Mouse (Mus musculus) intestine, embryonic 15.5 days (tissue): ENCODE measurements around the gene Ubxn6. TPM values are rescaled to one million over a fixed set of nuclear protein-coding genes. Genes with fewer than 3 reads are reported as not detected.

ENCODE experiments used
- ATAC-seq: fragments of 200-750 bp; cut with Nextera tagmentation; 2 replicates; pipeline ENCODE4 v1.8.0; 2017; ENCODE audit warnings: moderate TSS enrichment, moderate library complexity
- H3K27ac ChIP-seq: fragments of 300-500 bp; sonication (generic); 2 replicates; pipeline ENCODE4 v1.5.1; 2015; ENCODE audit warnings: mild to moderate bottlenecking, inconsistent platforms
- H3K27me3 ChIP-seq: fragments of 300-500 bp; sonication (generic); replicated peaks from 2 replicates; pipeline ENCODE4 v1.6.1; 2015; ENCODE audit warnings: inconsistent platforms
- H3K36me3 ChIP-seq: fragments of 300-500 bp; sonication (generic); 2 replicates; pipeline ENCODE4 v1.6.1; 2015; ENCODE audit warnings: inconsistent platforms
- H3K4me1 ChIP-seq: fragments of 300-500 bp; sonication (generic); replicated peaks from 2 replicates; pipeline ENCODE4 v1.6.1; 2015; ENCODE audit warnings: inconsistent platforms
- H3K4me2 ChIP-seq: fragments of 300-500 bp; sonication (generic); replicated peaks from 2 replicates; pipeline ENCODE4 v1.6.1; 2015; ENCODE audit warnings: mild to moderate bottlenecking, inconsistent platforms
- H3K4me3 ChIP-seq: fragments of 300-500 bp; sonication (generic); replicated peaks from 2 replicates; pipeline ENCODE4 v1.5.1; 2015; ENCODE audit warnings: inconsistent platforms
- H3K9ac ChIP-seq: fragments of 300-500 bp; sonication (generic); 2 replicates; pipeline ENCODE4 v1.6.1; 2015; ENCODE audit warnings: inconsistent platforms
- H3K9me3 ChIP-seq: fragments of 300-500 bp; sonication (generic); 2 replicates; pipeline ENCODE4 v1.6.1; 2016; ENCODE audit warnings: inconsistent platforms
- WGBS: fragments of 180-500 bp; shearing (Covaris S2); methylation state at CpG from one replicate; pipeline ENCODE4 v1.1.7; 2015; 5-methylcytosine and 5-hydroxymethylcytosine counted together
- polyA plus RNA-seq: library from polyadenylated mRNA; unstranded; fragments of >200 nt; fragmentation: Nextera tagmentation; extraction: Ambion mirVana; gene quantifications from 2 replicates; pipeline ENCODE4 v1.2.1, GENCODE M21; 2015

Gene Ubxn6
- polyA plus RNA-seq, 1 experiment from 2014 or later, result 35.1 TPM

- ATAC-seq, result no peak
- WGBS, result 69% methylated on average over 1 of the region's 1 CpGs
- Histone ChIP-seq H3K4me2 (no peak overlapping the region), H3K4me1 (peaks cover 20% of the 10 kb centered on the region), H3K9me3 (no peaks in the 10 kb centered on the region), H3K4me3 (no peak overlapping the region), H3K27ac (no peak overlapping the region), H3K36me3 (peaks cover 5% of the 10 kb centered on the region; the same call in 1 of the 2 replicates), H3K9ac (no peak overlapping the region), H3K27me3 (no peaks in the 10 kb centered on the region)
These were observed 47.9 kb downstream of the Ubxn6 start for GRCm38 (mm10) chr17:56026881-56027280.

- 77% methylated on average over 1 of the region's 1 CpGs for whole genome bisulfite sequencing
- no peaks in the 10 kb centered on the region for H3K27me3 ChIP-seq
These were observed 48.5 kb downstream of the Ubxn6 start for GRCm38 (mm10) chr17:56026303-56026702.

GRCm38 (mm10) chr17:56024931-56025330, 49.9 kb downstream of the Ubxn6 start:
- no peak overlapping the region for H3K9ac ChIP-seq
- peaks cover 19% of the 10 kb centered on the region for H3K4me1 ChIP-seq
- no peak overlapping the region for H3K4me2 ChIP-seq
- H3K36me3 ChIP-seq, result peaks cover 7% of the 10 kb centered on the region; the same call in 1 of the 2 replicates
- H3K27me3 ChIP-seq, result no peaks in the 10 kb centered on the region
- WGBS, result 74% methylated on average over 5 of the region's 5 CpGs
- no peak overlapping the region for H3K4me3 ChIP-seq
- no peaks in the 10 kb centered on the region for H3K9me3 ChIP-seq
- no peak for ATAC-seq
- H3K27ac ChIP-seq, result no peak overlapping the region

More at GRCm38 (mm10) chr17:56026303-56026702, 48.5 kb downstream of the Ubxn6 start:
- H3K4me2 ChIP-seq, result no peak overlapping the region
- ATAC-seq, result no peak
- no peaks in the 10 kb centered on the region for H3K9me3 ChIP-seq
- peaks cover 5% of the 10 kb centered on the region; the same call in 1 of the 2 replicates for H3K36me3 ChIP-seq
- H3K27ac ChIP-seq, result no peak overlapping the region
- H3K4me3 ChIP-seq, result no peak overlapping the region
- no peak overlapping the region for H3K9ac ChIP-seq
- peaks cover 19% of the 10 kb centered on the region for H3K4me1 ChIP-seq

DNA sequence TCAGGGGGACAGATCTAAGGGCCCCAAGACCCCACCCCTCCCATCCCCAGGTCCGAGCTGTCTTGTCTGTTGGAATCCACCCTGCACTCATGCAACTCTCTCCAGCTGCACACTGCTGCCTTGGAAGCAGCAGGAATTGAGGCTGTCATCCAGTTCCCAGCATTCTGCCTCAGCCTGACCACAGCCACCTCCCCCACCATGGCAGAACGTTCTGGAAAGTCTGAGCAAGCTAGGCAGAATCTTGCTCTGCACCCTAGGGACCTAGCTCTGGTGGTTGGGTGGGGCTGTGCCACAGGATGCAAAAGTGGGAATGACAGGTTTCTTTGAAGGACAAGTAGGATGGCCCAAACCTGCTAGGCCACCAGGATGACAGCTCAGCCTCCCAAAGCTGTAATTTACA, 50.4 kb downstream of the Ubxn6 start:
- no peak for ATAC-seq

DNA sequence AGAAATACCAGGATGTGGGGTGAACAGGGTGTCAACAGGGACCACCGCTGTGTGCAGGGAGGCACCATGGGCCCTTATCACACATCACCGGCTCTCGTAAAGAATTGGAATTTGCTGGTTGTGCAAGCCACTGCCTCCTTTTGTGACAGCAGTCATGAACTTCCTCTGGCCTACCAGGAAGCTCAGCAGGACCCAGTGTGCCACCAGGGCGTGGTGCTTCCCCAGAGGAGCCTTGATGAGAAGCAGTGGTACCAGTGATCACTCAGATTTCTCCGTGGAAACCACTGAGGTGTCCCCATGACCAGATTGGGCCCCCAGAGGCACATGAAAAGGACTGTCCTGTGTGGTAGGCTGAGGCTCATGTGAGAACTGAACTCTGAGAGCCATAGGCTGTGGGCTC, 51.4 kb downstream of the Ubxn6 start:
- peak overlapping the region; percentile 13; the same call in 1 of the 2 replicates for H3K27ac ChIP-seq
- no peak overlapping the region for H3K9ac ChIP-seq
- H3K4me2 ChIP-seq, result no peak overlapping the region
- 62% methylated on average over 5 of the region's 5 CpGs for WGBS
- no peaks in the 10 kb centered on the region for H3K27me3 ChIP-seq
- no peak for ATAC-seq
- no peak overlapping the region for H3K4me3 ChIP-seq
- no peaks in the 10 kb centered on the region for H3K9me3 ChIP-seq
- H3K4me1 ChIP-seq, result peaks cover 19% of the 10 kb centered on the region
- H3K36me3 ChIP-seq, result peaks cover 11% of the 10 kb centered on the region

More for the DNA sequence above, 50.4 kb downstream of the Ubxn6 start:
- H3K4me2 ChIP-seq, result no peak overlapping the region
- no peak overlapping the region for H3K4me3 ChIP-seq
- peaks cover 19% of the 10 kb centered on the region for H3K4me1 ChIP-seq
- H3K27me3 ChIP-seq, result no peaks in the 10 kb centered on the region
- H3K9me3 ChIP-seq, result no peaks in the 10 kb centered on the region
- H3K36me3 ChIP-seq, result peaks cover 5% of the 10 kb centered on the region; the same call in 1 of the 2 replicates
- H3K9ac ChIP-seq, result no peak overlapping the region
- H3K27ac ChIP-seq, result no peak overlapping the region
- 71% methylated on average over 2 of the region's 2 CpGs for WGBS

DNA sequence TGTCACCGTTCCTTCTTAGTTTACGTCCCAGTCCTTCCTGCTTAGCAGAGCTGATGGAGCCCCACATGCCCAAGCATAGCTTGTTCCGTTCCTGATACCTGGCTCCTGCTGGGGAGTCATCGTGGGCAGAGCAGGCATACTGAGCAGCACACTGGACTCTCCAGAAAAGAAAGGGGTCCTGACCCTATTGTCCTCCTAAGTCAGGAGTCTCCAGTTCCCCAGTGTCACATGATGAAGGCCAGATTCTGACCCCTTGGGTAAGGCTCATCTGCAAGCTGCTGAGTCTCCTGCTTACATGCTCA, 51.9 kb downstream of the Ubxn6 start:
- 78% methylated on average over 4 of the region's 4 CpGs for WGBS
- Histone ChIP-seq H3K27me3 (no peaks in the 10 kb centered on the region), H3K4me2 (no peak overlapping the region), H3K36me3 (peaks cover 15% of the 10 kb centered on the region), H3K4me1 (peaks cover 19% of the 10 kb centered on the region), H3K4me3 (no peak overlapping the region), H3K9ac (no peak overlapping the region), H3K9me3 (no peaks in the 10 kb centered on the region), H3K27ac (no peak overlapping the region)
- ATAC-seq, result no peak

DNA sequence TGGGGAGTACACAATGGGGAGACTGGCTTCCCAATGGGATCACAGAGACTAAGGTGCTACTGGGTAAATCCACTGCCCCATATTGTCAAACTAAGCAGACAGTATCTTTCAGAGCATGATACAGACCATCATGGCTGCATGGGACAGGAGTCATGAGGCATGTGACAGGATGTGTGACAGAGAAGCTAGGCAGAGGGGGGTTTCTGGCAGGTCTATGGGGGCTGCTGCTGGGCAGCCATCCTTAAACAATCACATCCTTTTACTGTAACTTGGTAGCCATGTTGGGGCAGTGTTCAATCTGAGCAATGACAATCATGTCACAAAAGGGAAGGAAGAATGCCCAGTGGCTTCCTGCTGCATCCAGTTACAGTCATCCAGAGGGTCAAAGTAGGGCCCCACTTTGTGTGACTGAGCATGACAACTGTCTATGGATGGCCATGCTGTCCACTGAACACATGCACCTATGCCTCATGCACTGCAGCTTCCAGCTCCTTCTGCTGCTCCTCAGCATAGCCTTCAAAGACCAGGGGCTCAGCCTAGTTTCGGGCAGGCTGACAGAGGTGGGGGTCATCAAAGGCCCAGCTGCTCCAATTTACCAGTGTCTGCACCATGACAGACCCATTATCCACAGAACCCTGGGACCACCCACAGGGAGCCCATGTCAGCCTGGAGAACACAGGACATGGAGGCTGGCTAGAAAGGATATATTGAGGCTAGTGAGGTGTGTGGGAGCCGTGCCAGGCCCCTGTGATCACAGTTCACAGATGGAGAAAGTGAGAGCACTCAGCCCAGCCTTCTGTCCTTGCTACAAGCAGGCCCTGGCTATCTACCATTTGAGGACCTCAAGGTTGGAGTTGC, 52.5 kb downstream of the Ubxn6 start:
- ATAC-seq, result no peak
- H3K4me2 ChIP-seq, result no peak overlapping the region
- WGBS, result 57% methylated on average over 2 of the region's 2 CpGs

GRCm38 (mm10) chr17:56021161-56021910, 53.5 kb downstream of the Ubxn6 start:
- no peak overlapping the region for H3K4me2 ChIP-seq

More for the DNA sequence above, 52.5 kb downstream of the Ubxn6 start:
- Histone ChIP-seq H3K4me3 (no peak overlapping the region), H3K36me3 (peaks cover 20% of the 10 kb centered on the region), H3K9me3 (no peaks in the 10 kb centered on the region), H3K9ac (no peak overlapping the region), H3K4me1 (peaks cover 19% of the 10 kb centered on the region), H3K27me3 (no peaks in the 10 kb centered on the region), H3K27ac (no peak overlapping the region)

GRCm38 (mm10) chr17:56020400-56021084, 54.3 kb downstream of the Ubxn6 start:
- H3K4me1 ChIP-seq, result peaks cover 19% of the 10 kb centered on the region
- no peak overlapping the region for H3K4me2 ChIP-seq
- ATAC-seq, result no peak
- WGBS, result 90% methylated on average over 6 of the region's 6 CpGs
- H3K4me3 ChIP-seq, result no peak overlapping the region
- H3K9ac ChIP-seq, result no peak overlapping the region
- no peaks in the 10 kb centered on the region for H3K27me3 ChIP-seq
- peaks cover 39% of the 10 kb centered on the region for H3K36me3 ChIP-seq
- H3K9me3 ChIP-seq, result no peaks in the 10 kb centered on the region
- no peak overlapping the region for H3K27ac ChIP-seq

More at GRCm38 (mm10) chr17:56021161-56021910, 53.5 kb downstream of the Ubxn6 start:
- Histone ChIP-seq H3K27ac (no peak overlapping the region), H3K4me3 (no peak overlapping the region), H3K27me3 (no peaks in the 10 kb centered on the region), H3K4me1 (peaks cover 19% of the 10 kb centered on the region), H3K36me3 (peaks cover 31% of the 10 kb centered on the region), H3K9me3 (no peaks in the 10 kb centered on the region), H3K9ac (no peak overlapping the region)
- 82% methylated on average over 4 of the region's 4 CpGs for WGBS
- ATAC-seq, result no peak

- Histone ChIP-seq H3K9me3 (no peaks in the 10 kb centered on the region), H3K36me3 (peaks cover 47% of the 10 kb centered on the region), H3K4me1 (peaks cover 11% of the 10 kb centered on the region), H3K27ac (no peak overlapping the region), H3K27me3 (no peaks in the 10 kb centered on the region), H3K4me3 (no peak overlapping the region), H3K9ac (no peak overlapping the region), H3K4me2 (no peak overlapping the region)
- peak; percentile 48 for ATAC-seq
- 67% methylated on average over 20 of the region's 20 CpGs for WGBS
These were observed 56.3 kb downstream of the Ubxn6 start for GRCm38 (mm10) chr17:56018347-56019131.

GRCm38 (mm10) chr17:56017848-56018247, 57.0 kb downstream of the Ubxn6 start:
- WGBS, result 86% methylated on average over 7 of the region's 7 CpGs
- no peak overlapping the region for H3K9ac ChIP-seq
- 0 out of 2 replicates have a peak, but pooled peaks cover 4% of the 10 kb centered on the region for H3K4me1 ChIP-seq
- ATAC-seq, result no peak; the same call in 1 of the 2 replicates
- H3K36me3 ChIP-seq, result peaks cover 49% of the 10 kb centered on the region
- no peak overlapping the region for H3K27ac ChIP-seq
- H3K4me3 ChIP-seq, result no peak overlapping the region
- no peaks in the 10 kb centered on the region for H3K27me3 ChIP-seq
- no peaks in the 10 kb centered on the region for H3K9me3 ChIP-seq
- H3K4me2 ChIP-seq, result no peak overlapping the region
